Mouse (Mus musculus): ENCODE results near the gene Paxbp1. TPM values are rescaled to one million over a fixed set of nuclear protein-coding genes. Genes with fewer than 3 reads are reported as not detected.

Gene Paxbp1
- polyA plus RNA-seq, 1 experiment from 2014 or later: 45.6 TPM

DNA sequence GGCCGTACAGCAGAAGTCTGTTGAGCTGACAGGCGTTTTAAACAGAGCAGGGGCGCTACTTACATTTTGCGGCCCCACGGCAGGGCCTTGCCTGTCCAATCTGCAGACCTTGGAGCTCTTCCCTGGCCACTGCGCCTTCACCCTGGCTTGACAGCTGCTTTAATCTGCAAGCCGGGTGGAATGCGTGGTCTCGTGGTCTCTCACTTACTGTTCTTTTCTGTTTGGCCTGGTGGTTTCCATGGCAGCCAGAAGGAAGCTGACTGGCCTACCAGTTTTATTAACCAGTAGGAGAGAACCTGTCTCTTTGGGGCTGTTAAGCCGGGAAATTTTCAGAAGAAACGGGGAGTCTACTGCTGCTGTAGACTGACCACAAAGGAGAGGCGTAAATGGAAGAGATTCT is 24.6 kb upstream of the Paxbp1 start:
- Histone ChIP-seq H3K9ac (no peak overlapping the region), H3K4me3 (replicated peaks) (no peak overlapping the region), H3K4me2 (replicated peaks) (peak overlapping the region; percentile 33; the same call in 1 of the 2 replicates), H3K27me3 (replicated peaks) (no peaks in the 10 kb centered on the region), H3K4me1 (replicated peaks) (0 out of 2 replicates have a peak, but pooled peaks cover 2% of the 10 kb centered on the region), H3K27ac (no peak overlapping the region), H3K9me3 (no peaks in the 10 kb centered on the region), H3K36me3 (no peaks in the 10 kb centered on the region)
- ATAC-seq: no peak; the same call in 1 of the 2 replicates
- WGBS: 25% methylated on average over 12 of the region's 12 CpGs

DNA sequence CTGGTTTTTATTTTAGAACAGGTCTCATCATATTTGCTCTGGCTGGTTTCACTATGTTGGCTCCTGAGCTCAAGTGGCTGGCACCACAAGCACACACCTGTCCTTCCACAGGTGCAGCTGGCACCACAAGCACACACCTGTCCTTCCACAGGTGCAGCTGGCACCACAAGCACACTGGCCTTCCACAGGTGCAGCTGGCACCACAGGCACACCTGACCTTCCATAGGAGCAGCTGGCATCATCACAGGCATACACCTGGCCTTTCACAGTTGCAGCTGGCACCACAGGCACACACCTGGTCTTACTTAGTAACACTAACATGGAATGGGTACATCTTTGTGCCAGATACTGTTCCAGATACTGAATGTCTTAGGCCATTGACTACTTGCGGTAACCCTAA is 22.8 kb upstream of the Paxbp1 start:
- H3K4me3 ChIP-seq (replicated peaks): no peak overlapping the region
- no peaks in the 10 kb centered on the region for H3K36me3 ChIP-seq
- H3K9ac ChIP-seq: no peak overlapping the region
- no peak overlapping the region for H3K4me2 ChIP-seq (replicated peaks)
- WGBS: 96% methylated on average over 1 of the region's 1 CpGs
- ATAC-seq: no peak
- H3K4me1 ChIP-seq (replicated peaks): 0 out of 2 replicates have a peak, but pooled peaks cover 2% of the 10 kb centered on the region
- H3K27ac ChIP-seq: no peak overlapping the region
- no peaks in the 10 kb centered on the region for H3K27me3 ChIP-seq (replicated peaks)
- H3K9me3 ChIP-seq: no peaks in the 10 kb centered on the region

DNA sequence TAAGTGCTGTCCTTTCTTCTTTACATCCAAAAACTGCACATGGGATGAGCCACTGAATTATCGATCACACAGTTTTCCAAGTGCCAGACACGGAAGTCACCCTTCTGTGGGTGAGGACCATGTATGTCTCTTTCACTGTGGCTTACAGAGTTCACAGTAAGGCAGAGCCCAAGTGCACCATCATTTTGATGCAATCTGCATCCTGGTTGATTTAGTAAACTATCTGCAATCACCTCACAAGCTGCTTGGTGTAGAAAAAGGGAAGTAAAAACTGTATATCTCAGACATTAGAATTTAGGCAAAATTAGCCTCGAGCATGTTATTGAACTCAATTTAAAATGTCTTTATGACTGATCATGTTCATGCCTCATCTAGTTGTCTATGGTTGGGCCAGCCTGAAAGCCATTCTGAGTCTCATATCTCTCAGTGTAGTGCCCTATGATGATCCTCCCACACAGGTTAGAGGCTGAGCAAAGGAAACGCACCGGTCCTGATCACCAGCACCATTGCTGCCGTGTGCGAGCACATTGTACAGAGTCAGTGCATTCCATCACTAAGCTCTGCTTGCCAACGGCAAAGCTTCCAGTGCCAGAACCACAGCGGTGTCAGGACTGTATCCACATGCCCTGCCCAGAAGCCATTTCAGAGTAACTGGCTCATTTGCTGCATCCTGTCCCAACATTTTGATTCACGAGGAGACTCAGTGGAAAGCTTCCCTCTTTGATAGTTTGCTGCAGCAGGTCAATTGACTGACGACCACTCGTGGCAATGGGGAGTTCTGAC is 20.4 kb upstream of the Paxbp1 start:
- no peak for ATAC-seq
- Histone ChIP-seq H3K27me3 (replicated peaks) (no peaks in the 10 kb centered on the region; the same call in 1 of the 2 replicates), H3K4me2 (replicated peaks) (no peak overlapping the region), H3K4me3 (replicated peaks) (no peak overlapping the region), H3K4me1 (replicated peaks) (0 out of 2 replicates have a peak, but pooled peaks cover 2% of the 10 kb centered on the region), H3K27ac (no peak overlapping the region), H3K9me3 (no peaks in the 10 kb centered on the region), H3K9ac (no peak overlapping the region), H3K36me3 (no peaks in the 10 kb centered on the region)
- 76% methylated on average over 12 of the region's 12 CpGs for WGBS

DNA sequence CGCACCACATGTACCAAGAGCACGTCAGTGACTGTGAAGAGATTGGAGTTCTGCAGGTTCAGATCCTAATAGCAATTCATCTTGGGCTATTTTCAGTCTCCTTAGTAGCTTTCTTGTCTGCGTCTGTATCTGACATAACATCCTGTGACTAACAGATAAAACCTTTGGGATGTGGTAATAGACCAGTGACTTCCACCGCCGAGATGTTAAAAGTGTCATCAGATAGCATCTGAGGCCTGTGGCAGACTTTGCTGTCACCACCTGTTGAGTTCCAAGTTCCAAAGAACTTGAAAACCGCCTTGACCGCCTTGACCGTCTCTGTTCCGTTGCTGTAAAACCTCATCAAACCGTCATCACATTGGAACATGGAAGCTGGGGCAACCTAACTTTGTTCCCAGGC is 19.4 kb upstream of the Paxbp1 start:
- no peak for ATAC-seq
- Histone ChIP-seq H3K36me3 (no peaks in the 10 kb centered on the region), H3K4me1 (replicated peaks) (no peaks in the 10 kb centered on the region), H3K9me3 (no peaks in the 10 kb centered on the region), H3K4me3 (replicated peaks) (no peak overlapping the region), H3K9ac (no peak overlapping the region), H3K27me3 (replicated peaks) (no peaks in the 10 kb centered on the region; the same call in 1 of the 2 replicates), H3K27ac (no peak overlapping the region), H3K4me2 (replicated peaks) (no peak overlapping the region)
- WGBS: 90% methylated on average over 10 of the region's 10 CpGs

DNA sequence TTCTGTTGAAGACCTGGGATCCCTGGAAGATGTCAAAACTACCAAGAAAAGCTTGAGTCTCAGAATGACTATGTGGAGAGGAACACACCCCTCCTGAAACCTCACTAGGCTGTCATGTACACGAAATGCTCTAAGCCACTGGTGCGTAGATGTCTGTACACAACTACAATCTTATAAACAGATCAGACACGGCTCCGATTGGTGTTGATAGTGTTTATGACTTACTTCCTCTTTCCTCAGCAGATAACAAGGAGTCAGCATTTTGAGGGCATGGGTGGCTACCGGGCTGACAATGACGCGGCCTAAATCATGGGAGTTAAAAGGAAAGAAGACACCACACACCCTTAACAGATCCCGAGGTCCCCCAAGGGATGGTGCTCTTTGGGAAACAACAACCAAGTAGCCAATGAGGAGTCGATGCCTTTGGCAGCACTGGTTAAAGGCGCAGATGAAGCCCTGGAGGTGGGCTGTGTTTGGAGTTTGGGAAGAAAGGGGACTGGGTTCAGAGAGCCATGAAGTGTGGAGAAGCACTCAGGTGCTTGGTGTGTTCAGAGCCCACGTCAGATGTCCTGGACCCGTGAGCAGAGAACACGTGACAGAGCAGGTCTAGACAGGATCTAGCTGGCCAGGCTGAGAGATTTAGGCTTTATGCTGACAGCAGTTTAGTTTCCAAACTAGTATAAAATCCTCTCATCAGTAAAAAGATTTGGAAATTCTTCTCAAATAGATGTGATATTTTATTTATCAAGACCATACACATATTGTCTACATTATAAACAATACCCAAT is 17.4 kb upstream of the Paxbp1 start:
- Histone ChIP-seq H3K27ac (no peak overlapping the region), H3K4me3 (replicated peaks) (no peak overlapping the region), H3K9ac (no peak overlapping the region), H3K4me2 (replicated peaks) (no peak overlapping the region), H3K9me3 (no peaks in the 10 kb centered on the region), H3K4me1 (replicated peaks) (no peaks in the 10 kb centered on the region), H3K27me3 (replicated peaks) (no peaks in the 10 kb centered on the region; the same call in 1 of the 2 replicates), H3K36me3 (no peaks in the 10 kb centered on the region)
- WGBS: 54% methylated on average over 13 of the region's 13 CpGs
- ATAC-seq: no peak

DNA sequence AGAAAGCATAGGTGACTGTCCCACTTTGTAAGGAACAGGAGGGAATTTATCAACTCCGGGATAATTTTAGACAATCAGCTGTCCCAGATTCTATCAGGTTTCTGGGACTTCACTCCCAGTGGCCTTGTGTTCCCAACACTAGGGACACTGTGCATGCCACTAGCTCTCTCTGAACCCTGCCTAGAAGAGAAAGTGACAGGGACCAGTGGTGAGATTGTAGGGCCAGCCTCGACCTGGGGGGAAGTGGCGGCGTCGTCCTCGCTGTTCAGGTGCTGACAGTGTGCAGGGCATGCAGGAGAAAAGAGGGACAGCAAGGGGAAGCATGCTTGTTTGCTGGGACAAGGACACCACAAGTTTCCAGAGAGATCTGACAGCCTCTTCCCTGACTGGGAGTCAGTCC is 13.4 kb upstream of the Paxbp1 start:
- no peak overlapping the region for H3K4me2 ChIP-seq (replicated peaks)
- WGBS: 69% methylated on average over 6 of the region's 6 CpGs

DNA sequence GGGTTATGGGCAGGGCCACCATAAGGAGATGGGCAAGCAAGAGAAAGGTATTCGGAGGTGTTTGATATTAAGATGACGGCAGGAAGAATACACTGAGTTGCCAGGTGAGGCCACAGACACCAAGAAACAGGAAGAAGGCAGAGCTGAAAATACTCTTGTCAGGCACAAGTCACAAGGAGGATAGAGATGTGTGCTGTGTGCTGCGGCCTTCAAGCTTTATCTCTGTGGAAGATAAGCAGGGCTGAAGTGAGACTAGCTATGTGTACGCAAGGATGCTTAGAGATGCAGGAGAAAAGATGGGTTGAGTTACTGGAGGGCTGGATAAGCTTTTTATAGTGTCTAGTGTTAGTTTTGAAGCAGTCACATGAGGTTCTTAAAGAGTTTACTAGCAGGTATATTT is 12.9 kb upstream of the Paxbp1 start:
- Histone ChIP-seq H3K27ac (0 out of 2 replicates have a peak overlapping the region, but pooled peaks have one; percentile 83), H3K9me3 (no peaks in the 10 kb centered on the region), H3K9ac (no peak overlapping the region), H3K4me1 (replicated peaks) (peaks cover 3% of the 10 kb centered on the region; the same call in 1 of the 2 replicates), H3K27me3 (replicated peaks) (no peaks in the 10 kb centered on the region; the same call in 1 of the 2 replicates), H3K36me3 (no peaks in the 10 kb centered on the region), H3K4me3 (replicated peaks) (no peak overlapping the region), H3K4me2 (replicated peaks) (no peak overlapping the region)
- no peak for ATAC-seq
- 80% methylated on average over 4 of the region's 4 CpGs for WGBS

More for the DNA sequence above, 13.4 kb upstream of the Paxbp1 start:
- no peaks in the 10 kb centered on the region for H3K36me3 ChIP-seq
- ATAC-seq: no peak
- no peaks in the 10 kb centered on the region for H3K9me3 ChIP-seq
- H3K27ac ChIP-seq: no peak overlapping the region
- H3K4me3 ChIP-seq (replicated peaks): no peak overlapping the region
- peaks cover 3% of the 10 kb centered on the region; the same call in 1 of the 2 replicates for H3K4me1 ChIP-seq (replicated peaks)
- H3K27me3 ChIP-seq (replicated peaks): no peaks in the 10 kb centered on the region; the same call in 1 of the 2 replicates
- no peak overlapping the region for H3K9ac ChIP-seq

DNA sequence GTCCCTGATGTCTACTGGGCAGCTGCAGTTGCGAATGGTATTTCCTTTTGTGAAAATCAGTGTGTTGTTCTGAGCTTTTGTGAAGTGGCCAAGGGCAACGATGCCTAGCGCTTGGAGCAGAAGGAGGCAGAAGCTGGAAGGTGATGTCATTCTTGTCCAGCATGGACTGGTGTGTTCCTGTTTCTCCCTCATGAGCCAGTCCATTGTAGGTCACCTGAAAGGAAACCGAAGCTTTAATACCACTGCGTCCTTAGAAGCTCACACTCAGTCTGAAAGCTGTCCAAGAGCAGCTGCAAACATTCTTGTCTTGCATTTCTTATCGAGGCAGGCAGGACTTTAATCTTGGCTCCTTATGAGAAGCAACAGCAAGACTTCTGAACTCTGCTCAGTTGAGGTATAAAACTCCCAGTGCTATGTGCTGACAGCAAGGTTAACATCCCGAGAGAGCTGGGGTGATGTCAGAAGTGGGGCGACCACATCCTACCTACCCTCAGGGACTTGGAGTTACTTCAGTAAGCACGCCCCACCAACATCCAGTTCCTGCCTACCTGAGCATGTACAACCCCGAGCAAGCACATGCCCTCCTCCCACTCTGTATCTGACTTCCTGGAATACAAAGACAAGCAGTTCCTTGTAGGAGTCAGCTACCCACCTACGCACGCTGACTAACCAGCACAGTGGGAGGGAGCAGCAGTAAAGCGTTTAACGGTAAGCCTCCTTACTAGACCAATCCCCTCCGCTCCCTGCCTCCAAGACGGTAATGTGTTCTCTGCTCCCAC is 11.9 kb upstream of the Paxbp1 start:
- Histone ChIP-seq H3K9me3 (no peaks in the 10 kb centered on the region), H3K36me3 (no peaks in the 10 kb centered on the region), H3K27me3 (replicated peaks) (no peaks in the 10 kb centered on the region; the same call in 1 of the 2 replicates), H3K4me1 (replicated peaks) (peaks cover 3% of the 10 kb centered on the region; the same call in 1 of the 2 replicates), H3K27ac (peak overlapping the region; percentile 83), H3K9ac (no peak overlapping the region), H3K4me3 (replicated peaks) (no peak overlapping the region), H3K4me2 (replicated peaks) (peak overlapping the region; percentile 41)
- ATAC-seq: peak; percentile 87
- 49% methylated on average over 16 of the region's 16 CpGs for whole genome bisulfite sequencing

DNA sequence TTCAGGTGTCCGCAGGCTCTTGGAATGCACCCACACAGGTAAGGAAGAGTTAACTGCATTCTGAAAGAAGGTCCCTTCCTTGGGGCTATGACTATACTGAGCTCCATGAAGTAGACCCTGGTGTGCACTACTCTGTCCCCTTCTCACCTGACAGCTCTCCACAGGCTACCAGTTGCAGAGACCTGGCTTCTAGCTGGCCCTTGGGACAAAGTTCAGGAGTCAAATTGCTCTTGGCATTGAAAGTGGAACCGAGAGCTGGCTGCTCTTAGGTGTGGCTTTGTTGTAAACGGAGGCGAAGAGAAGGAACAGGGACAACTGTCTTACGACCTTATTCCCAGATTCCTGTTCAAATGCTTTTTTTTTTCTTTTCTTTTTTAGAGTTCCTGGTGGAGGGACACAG is 10.8 kb upstream of the Paxbp1 start:
- peak; percentile 76 for ATAC-seq
- Histone ChIP-seq H3K4me1 (replicated peaks) (peaks cover 3% of the 10 kb centered on the region; the same call in 1 of the 2 replicates), H3K4me3 (replicated peaks) (no peak overlapping the region), H3K27ac (peak overlapping the region; percentile 83), H3K9me3 (no peaks in the 10 kb centered on the region), H3K9ac (no peak overlapping the region), H3K4me2 (replicated peaks) (peak overlapping the region; percentile 41), H3K36me3 (no peaks in the 10 kb centered on the region), H3K27me3 (replicated peaks) (no peaks in the 10 kb centered on the region; the same call in 1 of the 2 replicates)
- 71% methylated on average over 5 of the region's 5 CpGs for WGBS

DNA sequence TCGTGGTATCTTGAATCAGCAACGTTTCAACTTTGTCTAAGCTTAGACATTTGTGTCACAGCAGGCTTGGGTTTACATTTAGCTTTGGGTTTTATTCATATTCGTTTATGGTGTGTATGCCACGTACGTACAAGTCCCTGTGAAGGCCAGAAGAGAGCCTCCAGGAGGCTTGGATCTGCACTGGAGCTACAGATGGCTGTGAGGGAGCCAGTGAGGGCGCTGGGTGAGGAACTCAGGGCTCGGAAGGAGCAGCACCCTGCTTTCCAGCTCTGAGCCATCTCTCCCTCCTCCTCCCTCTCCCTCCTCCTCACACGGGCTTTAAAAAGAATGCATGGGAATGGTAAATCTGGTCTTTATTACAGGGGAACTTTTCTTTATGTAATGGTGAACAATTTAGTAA is 9.3 kb upstream of the Paxbp1 start:
- no peak overlapping the region for H3K4me3 ChIP-seq (replicated peaks)
- no peaks in the 10 kb centered on the region for H3K27me3 ChIP-seq (replicated peaks)
- H3K36me3 ChIP-seq: no peaks in the 10 kb centered on the region
- H3K4me2 ChIP-seq (replicated peaks): no peak overlapping the region
- no peak overlapping the region for H3K9ac ChIP-seq
- H3K4me1 ChIP-seq (replicated peaks): peaks cover 3% of the 10 kb centered on the region; the same call in 1 of the 2 replicates
- no peaks in the 10 kb centered on the region for H3K9me3 ChIP-seq
- H3K27ac ChIP-seq: no peak overlapping the region
- 62% methylated on average over 8 of the region's 8 CpGs for WGBS
- ATAC-seq: no peak

DNA sequence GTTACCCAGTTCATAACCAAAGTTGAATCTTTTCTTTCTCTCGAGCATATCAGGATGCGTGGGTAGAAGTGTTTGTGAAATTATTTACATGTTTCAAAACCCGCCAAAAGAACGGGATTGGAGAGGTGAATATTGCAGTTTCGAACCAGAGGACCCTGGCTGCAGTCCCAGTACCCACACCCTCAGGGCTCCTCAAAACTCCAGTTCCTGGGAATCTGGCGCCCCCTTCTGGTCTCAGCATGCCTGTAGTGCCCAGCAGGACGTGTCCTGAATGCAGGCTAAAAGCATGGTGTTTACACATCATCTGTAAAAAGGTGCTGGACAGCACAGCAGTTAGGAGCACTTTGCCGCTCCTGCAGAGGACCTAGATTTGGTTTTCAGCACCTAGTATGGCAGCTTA is 1.2 kb upstream of the Paxbp1 start:
- no peaks in the 10 kb centered on the region for H3K9me3 ChIP-seq
- no peak overlapping the region for H3K27ac ChIP-seq
- H3K36me3 ChIP-seq: peaks cover 5% of the 10 kb centered on the region; the same call in 1 of the 2 replicates
- no peak overlapping the region for H3K4me3 ChIP-seq (replicated peaks)
- WGBS: 52% methylated on average over 8 of the region's 8 CpGs
- H3K27me3 ChIP-seq (replicated peaks): no peaks in the 10 kb centered on the region
- no peak overlapping the region for H3K9ac ChIP-seq
- H3K4me2 ChIP-seq (replicated peaks): no peak overlapping the region
- peaks cover 3% of the 10 kb centered on the region for H3K4me1 ChIP-seq (replicated peaks)
- no peak for ATAC-seq

Measured in intestine, embryonic 15.5 days (tissue).